Mouse (Mus musculus) small intestine, adult 2 months (tissue): ENCODE measurements around the gene Sparcl1.

Experiments used
- CTCF ChIP-seq: fragments of 200-500 bp; IDR thresholded peaks from 2 replicates; pipeline ENCODE4 v1.5.1; 2012; ENCODE audit warnings: low read depth, mild to moderate bottlenecking, control low read depth, inconsistent platforms, low read length, moderate library complexity, mixed read lengths; ENCODE audit not compliant: insufficient replicate concordance, insufficient read length; ENCODE audit errors: extremely low read depth
- POLR2A ChIP-seq: fragments of 200-500 bp; IDR thresholded peaks from 2 replicates; pipeline ENCODE4 v1.6.1; 2012; ENCODE audit warnings: low read depth, mild to moderate bottlenecking, control low read depth, inconsistent platforms, low read length, moderate library complexity

- TF ChIP-seq POLR2A (no peak), CTCF (no peak)
Measured at GRCm38 (mm10) chr5:104054938-104055337, 58.6 kb downstream of the Sparcl1 start.
